Mouse (Mus musculus): ENCODE results near the gene Zfhx3.

Zfhx3 gene

GRCm38 (mm10) chr8:108764403-108765194 is 822.2 kb downstream of the Zfhx3 start:
- no peak for DNase-seq

GRCm38 (mm10) chr8:108766102-108766501 is 823.7 kb downstream of the Zfhx3 start:
- DNase-seq: no peak

GRCm38 (mm10) chr8:108768051-108768450 is 825.6 kb downstream of the Zfhx3 start:
- no peak for DNase-seq

GRCm38 (mm10) chr8:108770334-108770733 is 827.9 kb downstream of the Zfhx3 start:
- DNase-seq: no peak

- no peak for DNase-seq
Observed at GRCm38 (mm10) chr8:108773436-108773835, 831.0 kb downstream of the Zfhx3 start.

DNA sequence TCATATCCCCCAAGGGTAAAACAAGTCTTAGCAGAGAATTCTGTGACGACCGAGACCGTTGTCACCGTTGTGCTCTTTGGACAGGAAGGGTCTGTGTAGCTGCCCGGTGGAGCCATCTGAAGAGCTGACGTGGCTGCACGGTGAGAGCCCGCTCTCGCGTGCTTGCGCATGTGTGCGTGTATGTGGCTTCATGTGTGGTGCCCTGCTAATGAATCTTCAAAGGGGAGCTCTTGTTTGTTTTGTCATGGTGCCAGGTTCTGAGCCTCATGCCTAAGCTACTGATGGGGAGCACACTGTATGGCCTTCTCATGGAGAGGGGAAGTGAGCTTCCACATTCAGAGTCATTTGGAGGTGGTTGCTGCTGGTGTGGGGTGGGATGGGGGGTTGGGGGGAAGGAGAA is 835.6 kb downstream of the Zfhx3 start:
- no peak for DNase-seq

DNA sequence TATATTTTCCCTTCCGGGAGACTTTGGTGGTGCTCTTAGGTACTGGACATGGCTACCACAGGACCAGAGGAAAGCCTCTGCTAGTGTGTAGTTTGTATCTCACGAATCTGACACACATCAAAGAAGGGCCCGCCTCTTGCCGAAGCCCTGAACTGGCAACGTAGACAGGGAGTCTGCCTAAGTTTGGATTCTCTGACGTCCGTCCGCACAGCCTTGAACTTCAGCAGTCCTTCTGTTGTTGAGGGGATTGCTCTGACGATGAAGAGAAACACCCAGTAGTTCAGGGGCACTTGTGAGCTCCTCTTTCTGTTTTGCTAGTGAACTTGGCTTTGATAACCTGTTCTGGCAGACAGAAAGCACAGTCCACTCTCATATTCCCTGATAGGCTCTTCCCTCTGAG is 836.1 kb downstream of the Zfhx3 start:
- no peak for DNase-seq

- no peak for DNase-seq
Observed at GRCm38 (mm10) chr8:108780766-108781165, 838.3 kb downstream of the Zfhx3 start.

DNA sequence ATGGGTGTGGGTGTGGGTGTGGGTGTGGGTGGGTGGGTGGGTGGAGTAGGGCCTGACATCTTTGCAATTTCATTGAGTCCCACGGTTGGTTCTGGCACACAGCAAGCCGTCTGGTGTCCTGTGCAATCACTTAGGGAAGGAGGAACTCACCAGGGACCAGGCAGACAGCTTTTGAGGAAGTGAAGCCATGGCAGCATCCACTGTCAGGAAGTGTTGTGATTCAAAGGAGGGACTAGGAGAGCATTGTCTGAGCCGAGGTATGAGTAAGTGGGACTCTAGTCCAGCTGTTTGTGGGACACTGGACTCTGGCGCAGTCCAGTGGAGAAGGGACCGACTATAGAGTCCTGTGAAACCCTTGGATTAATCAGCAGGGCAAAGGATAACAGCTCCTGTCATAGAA is 838.7 kb downstream of the Zfhx3 start:
- DNase-seq: no peak

GRCm38 (mm10) chr8:108783155-108783554 is 840.7 kb downstream of the Zfhx3 start:
- no peak for DNase-seq

DNA sequence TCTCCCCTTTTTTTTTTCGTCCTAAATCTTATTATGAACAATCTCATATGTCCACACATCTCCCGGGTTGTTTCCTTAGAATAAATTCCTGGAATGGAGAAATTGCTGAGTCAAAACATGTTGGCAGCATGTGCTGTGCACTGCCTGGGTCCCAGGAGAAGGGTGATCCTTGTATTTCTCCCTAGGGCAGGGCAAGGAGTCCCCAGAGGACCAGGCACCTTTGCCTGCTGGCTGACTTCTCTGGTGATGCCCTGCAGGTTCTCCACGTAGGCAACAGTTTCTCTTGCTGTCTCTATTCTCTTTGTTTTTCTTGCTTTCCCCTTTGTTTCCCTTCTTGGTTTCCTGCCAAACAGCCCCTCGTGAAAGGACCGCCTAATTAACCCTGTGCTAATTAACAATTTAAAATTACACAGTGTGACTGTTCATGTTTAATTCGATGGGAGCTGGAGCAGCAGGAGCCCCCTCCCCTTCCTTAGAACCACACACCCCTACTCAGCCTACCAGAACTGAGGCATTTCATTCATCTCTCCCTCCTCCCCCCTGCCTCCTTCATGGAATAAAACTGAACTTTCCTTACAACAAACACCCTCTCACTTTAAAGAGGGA is 845.8 kb downstream of the Zfhx3 start:
- no peak for DNase-seq

GRCm38 (mm10) chr8:108788762-108789157 is 846.3 kb downstream of the Zfhx3 start:
- no peak for DNase-seq

DNA sequence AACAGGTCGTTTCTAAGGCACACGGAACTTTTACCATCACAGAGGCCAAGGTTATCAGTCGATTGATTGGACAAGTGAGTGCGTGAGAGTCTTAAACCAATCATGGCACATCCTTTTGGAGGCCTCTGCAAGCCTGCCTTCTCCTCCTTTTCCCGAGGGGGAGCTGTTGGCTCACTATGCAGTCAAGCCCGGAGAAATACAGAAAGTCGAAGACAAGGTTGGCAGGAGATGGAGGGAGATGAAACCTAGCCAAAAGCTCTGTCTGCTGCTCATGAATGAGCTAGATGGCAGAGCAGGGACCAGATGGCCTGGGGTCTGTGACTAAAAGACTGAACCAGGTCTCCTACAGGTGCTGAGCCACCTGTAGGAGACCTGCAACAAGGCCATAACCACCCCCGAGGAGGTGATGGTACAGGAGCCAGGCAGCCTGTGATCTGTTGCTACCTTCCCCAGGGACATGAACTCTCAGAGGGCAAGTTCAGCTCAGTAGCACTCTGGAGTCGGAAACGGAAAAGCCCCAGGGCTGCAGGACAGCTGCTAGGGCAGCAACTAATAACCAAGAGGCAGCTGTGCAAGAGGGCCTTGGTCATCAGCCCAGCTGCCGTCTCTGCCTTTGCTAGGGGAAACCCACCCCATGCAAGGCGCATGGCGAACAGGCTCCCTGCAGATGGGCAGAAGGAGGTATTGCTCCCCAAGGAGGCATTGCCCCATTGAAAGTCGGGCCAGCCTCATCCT is 848.3 kb downstream of the Zfhx3 start:
- DNase-seq: peak; percentile 22

DNA sequence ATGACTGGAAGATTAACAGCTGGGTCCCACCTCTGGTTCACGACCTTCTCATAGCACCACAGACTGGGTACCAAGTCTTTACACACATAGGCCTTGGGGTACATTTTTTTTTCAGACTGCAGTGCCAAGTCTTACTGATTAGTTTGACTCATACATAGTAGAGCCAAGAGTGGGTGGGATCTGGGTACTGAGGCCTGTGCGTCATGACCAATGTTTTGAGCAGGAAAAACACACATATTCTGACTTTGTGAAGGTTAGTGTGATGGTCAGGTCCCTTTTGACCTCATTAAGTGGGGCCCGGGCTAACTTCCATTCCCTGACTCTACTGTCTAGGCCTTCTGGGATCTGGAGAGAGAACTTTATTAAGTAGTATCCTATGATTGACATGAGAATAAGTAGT is 853.6 kb downstream of the Zfhx3 start:
- DNase-seq: no peak

DNA sequence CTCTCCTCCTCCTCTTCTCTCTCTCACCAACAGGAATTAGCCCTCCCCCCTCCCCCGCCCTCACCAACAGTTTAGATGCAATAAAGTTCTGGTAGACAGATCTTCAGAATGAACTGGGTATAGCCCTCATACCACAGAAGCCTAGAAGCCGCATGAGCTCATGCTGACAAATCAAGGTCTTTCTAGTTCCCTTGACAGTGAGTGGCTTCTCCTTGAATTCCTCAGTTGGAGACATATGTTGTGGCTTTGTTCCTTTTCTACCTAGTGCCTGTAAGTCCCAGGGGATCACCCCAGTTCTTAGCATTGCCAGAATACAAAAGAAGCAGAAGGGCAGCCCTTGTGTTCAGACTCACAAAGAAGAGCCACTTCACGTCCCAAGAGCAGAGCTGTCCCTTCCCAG is 854.4 kb downstream of the Zfhx3 start:
- DNase-seq: no peak

DNA sequence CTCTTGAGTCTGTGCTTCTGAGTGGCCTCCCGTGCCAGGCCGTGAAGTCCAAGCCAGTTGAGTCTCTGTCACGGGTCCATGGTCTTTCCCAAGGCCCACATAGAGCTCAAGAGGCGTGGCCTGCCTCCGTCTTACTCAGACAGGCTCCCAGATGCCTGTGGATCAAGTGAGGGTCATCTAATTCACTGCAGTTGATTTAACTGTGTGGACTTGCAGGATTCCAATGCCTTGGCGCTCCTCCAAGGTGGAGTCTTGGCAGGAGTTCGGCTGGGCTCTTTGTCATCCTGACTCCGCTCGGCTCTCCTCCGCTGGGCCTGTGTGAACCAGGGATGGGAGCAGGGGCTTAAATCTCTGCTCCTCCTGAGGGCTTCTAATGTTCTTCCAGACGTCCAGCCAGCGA is 855.6 kb downstream of the Zfhx3 start:
- peak; percentile 76 for DNase-seq

DNA sequence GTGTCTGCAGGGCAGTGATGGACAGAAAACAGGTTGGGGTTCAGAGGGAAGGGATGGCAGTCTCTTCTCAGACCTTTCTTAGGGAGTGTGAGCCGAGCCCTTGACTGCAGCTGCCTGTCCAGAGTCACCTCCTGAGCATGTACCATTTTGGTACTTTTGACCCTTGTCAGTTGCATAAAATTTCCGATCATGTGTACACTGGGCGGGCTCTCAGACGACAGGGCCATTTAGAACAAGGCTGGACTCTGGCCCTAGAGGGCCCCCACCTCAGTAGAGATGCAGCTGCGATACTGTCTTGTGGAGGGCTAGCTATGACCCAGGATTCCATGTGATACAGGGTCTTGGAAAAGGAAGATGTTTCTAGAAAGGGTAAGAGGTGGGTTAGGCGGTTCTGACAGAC is 856.8 kb downstream of the Zfhx3 start:
- DNase-seq: no peak

- DNase-seq: no peak
Observed at GRCm38 (mm10) chr8:108800357-108800756, 857.9 kb downstream of the Zfhx3 start.

DNA sequence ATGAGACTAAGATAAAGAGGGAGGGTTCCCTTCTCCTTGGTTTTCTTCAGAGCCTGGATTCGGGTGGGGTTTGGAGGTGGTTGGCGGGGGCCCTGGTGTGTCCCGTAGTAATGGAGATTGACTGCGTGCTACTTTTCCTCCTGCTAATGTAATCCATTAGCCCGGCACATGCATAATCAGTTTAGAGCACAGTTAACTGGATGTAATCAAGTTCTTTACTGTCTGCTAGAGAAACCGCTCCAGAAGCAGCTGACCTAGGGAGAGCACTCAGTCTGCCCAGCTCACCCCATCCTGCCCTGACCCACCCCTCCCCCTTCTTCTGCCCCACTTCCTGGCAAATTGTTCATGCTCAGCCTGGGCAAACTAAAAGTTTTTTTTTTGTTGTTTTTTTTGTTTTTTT is 860.6 kb downstream of the Zfhx3 start:
- DNase-seq: no peak

- DNase-seq: no peak
Observed at GRCm38 (mm10) chr8:108811694-108812093, 869.2 kb downstream of the Zfhx3 start.

GRCm38 (mm10) chr8:108813375-108813774 is 870.9 kb downstream of the Zfhx3 start:
- no peak for DNase-seq

DNA sequence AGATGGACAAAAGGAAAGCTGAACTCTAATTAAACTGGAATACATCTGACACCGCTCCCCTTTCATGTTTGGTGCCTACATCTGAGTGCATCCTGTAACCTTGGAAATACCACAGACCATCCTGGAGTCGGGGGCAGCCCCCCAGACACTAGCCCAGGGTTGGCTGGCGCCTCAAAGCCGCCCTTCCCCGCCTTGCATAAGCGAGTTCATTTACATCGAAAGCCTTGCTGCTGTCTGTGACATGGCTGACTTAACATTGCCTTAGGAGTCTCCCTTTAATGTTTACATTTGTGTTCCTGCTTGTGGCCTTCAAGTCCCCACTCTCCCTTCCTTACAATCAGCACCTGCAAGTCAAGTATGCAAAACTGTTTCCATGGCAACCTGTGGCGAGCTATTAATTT is 876.8 kb downstream of the Zfhx3 start:
- no peak for DNase-seq

GRCm38 (mm10) chr8:108819826-108820225 is 877.4 kb downstream of the Zfhx3 start:
- DNase-seq: no peak

DNA sequence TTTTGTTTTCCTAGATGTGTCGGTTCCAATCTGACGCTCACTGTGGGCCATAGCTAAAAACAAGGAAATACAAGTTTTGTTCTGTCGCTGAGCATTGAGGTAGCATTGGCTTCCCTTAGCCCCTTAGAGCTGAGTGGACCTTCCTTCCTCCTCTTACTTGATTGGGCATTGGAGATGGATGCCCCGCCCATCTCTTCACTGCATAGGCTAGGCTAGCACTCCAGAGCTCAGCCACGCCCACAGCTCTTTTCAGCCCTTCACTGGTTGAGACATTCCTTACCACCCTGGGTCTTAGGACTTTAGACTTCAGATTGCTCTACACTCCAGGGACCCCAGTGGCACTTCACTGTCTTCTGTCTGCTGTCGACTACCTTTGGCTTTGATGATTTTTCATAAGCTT is 878.2 kb downstream of the Zfhx3 start:
- no peak for DNase-seq
